Mouse (Mus musculus) C2C12 (cell line): ENCODE measurements around the gene Ankrd63. TPM values are rescaled to one million over a fixed set of nuclear protein-coding genes. Genes with fewer than 3 reads are reported as not detected.

Experiments used
- H3K27me3 ChIP-seq: one replicate; pipeline ENCODE4 v1.6.1; 2011; ENCODE audit not compliant: control insufficient read depth, insufficient read depth, insufficient read length
- H3K36me3 ChIP-seq: one replicate; pipeline ENCODE4 v1.6.1; 2011; ENCODE audit not compliant: control insufficient read depth, insufficient read depth
- H3K4me3 ChIP-seq: one replicate; pipeline ENCODE4 v1.5.1; 2011; ENCODE audit warnings: mild to moderate bottlenecking, control low read depth; ENCODE audit not compliant: poor library complexity, insufficient read depth, severe bottlenecking
- H3K79me2 ChIP-seq: one replicate; pipeline ENCODE4 v1.6.1; 2011; ENCODE audit not compliant: control insufficient read depth, insufficient read depth
- H3K79me3 ChIP-seq: one replicate; pipeline ENCODE4 v1.6.1; 2011; ENCODE audit warnings: low read depth, control low read depth
- H3ac ChIP-seq: one replicate; pipeline ENCODE3; 2011; ENCODE audit warnings: low read depth; ENCODE audit not compliant: control insufficient read depth, insufficient read length
- CEBPB ChIP-seq: IDR thresholded peaks from one replicate; pipeline ENCODE4 v1.6.1; 2011; ENCODE audit warnings: low read depth, mild to moderate bottlenecking, control low read depth, moderate library complexity
- CTCF ChIP-seq: IDR thresholded peaks from one replicate; pipeline ENCODE4 v1.5.1; 2011; ENCODE audit not compliant: control insufficient read depth, insufficient read depth, insufficient read length
- FOSL1 ChIP-seq: IDR thresholded peaks from one replicate; pipeline ENCODE4 v1.8.0; 2011; ENCODE audit warnings: mild to moderate bottlenecking, low read length; ENCODE audit not compliant: poor library complexity, insufficient read depth, severe bottlenecking
- MAX ChIP-seq: IDR thresholded peaks from one replicate; pipeline ENCODE4 v1.6.1; 2011; ENCODE audit warnings: mild to moderate bottlenecking, control low read depth
- MYOD1 ChIP-seq: IDR thresholded peaks from one replicate; pipeline ENCODE4 v1.6.1; 2011; ENCODE audit warnings: low read depth; ENCODE audit not compliant: control insufficient read depth, insufficient read length
- MYOG ChIP-seq: IDR thresholded peaks from one replicate; pipeline ENCODE4 v1.6.1; 2011; ENCODE audit not compliant: control insufficient read depth, insufficient read length; ENCODE audit errors: extremely low read depth
- USF1 ChIP-seq: IDR thresholded peaks from one replicate; pipeline ENCODE4 v1.6.1; 2011; ENCODE audit warnings: low read depth, mild to moderate bottlenecking, control low read depth, moderate library complexity
- polyA plus RNA-seq: library from polyadenylated mRNA; unstranded; fragments of >200 nt; fragmentation: generic; extraction: Trizol; gene quantifications from one replicate; pipeline ENCODE4 v1.2.1, GENCODE M21; 2012; ENCODE audit warnings: missing spikeins

Ankrd63 gene
- polyA plus RNA-seq, 1 experiment, result 0.02 TPM

- Histone ChIP-seq H3K79me3 (no peaks in the 10 kb centered on the region), H3ac (no peak overlapping the region), H3K4me3 (no peak overlapping the region), H3K36me3 (no peaks in the 10 kb centered on the region), H3K27me3 (peaks cover 71% of the 10 kb centered on the region), H3K79me2 (no peaks in the 10 kb centered on the region)
- TF ChIP-seq CEBPB, result no peak
- no peak for TF ChIP-seq MYOD1
- TF ChIP-seq USF1, result no peak
- no peak for TF ChIP-seq FOSL1
- TF ChIP-seq CTCF, result no peak
- TF ChIP-seq MYOG, result no peak
- TF ChIP-seq MAX, result no peak
These were observed 25.4 kb upstream of the Ankrd63 start for GRCm38 (mm10) chr2:118729194-118729593.

GRCm38 (mm10) chr2:118728337-118728736 lies 24.6 kb upstream of the Ankrd63 start, which contains the start of gene Plcb2:
TSS of gene Plcb2 (minus strand) at chr2:118728438.
- TF ChIP-seq CTCF (no peak), FOSL1 (no peak), MYOD1 (no peak), USF1 (no peak), CEBPB (no peak), MYOG (no peak), MAX (no peak)
- H3K36me3 ChIP-seq, result no peaks in the 10 kb centered on the region
- H3ac ChIP-seq, result no peak within 1 kb of the TSS
- no peaks in the 10 kb centered on the region for H3K79me2 ChIP-seq
- H3K4me3 ChIP-seq, result no peak within 1 kb of the TSS
- no peaks in the 10 kb centered on the region for H3K79me3 ChIP-seq
- H3K27me3 ChIP-seq, result peaks cover 70% of the 10 kb centered on the region

GRCm38 (mm10) chr2:118727911-118728310 lies 24.1 kb upstream of the Ankrd63 start:
- H3K36me3 ChIP-seq, result no peaks in the 10 kb centered on the region
- peaks cover 71% of the 10 kb centered on the region for H3K27me3 ChIP-seq
- H3K4me3 ChIP-seq, result no peak overlapping the region
- H3K79me3 ChIP-seq, result no peaks in the 10 kb centered on the region
- no peak for TF ChIP-seq CEBPB
- TF ChIP-seq MYOD1, result no peak
- TF ChIP-seq MYOG, result no peak
- no peak for TF ChIP-seq USF1
- no peak for TF ChIP-seq MAX
- TF ChIP-seq CTCF, result no peak
- TF ChIP-seq FOSL1, result no peak
- no peaks in the 10 kb centered on the region for H3K79me2 ChIP-seq
- H3ac ChIP-seq, result no peak overlapping the region

- Histone ChIP-seq H3K27me3 (peaks cover 71% of the 10 kb centered on the region), H3K4me3 (no peak overlapping the region), H3K36me3 (no peaks in the 10 kb centered on the region), H3ac (no peak overlapping the region), H3K79me3 (no peaks in the 10 kb centered on the region), H3K79me2 (no peaks in the 10 kb centered on the region)
- no peak for TF ChIP-seq USF1
- TF ChIP-seq CEBPB, result no peak
These were observed 23.1 kb upstream of the Ankrd63 start for GRCm38 (mm10) chr2:118726873-118727272.

- TF ChIP-seq USF1 (no peak), MYOG (no peak), CEBPB (no peak), FOSL1 (no peak), MAX (no peak), CTCF (no peak), MYOD1 (no peak)
- Histone ChIP-seq H3K79me2 (no peaks in the 10 kb centered on the region), H3K27me3 (peaks cover 67% of the 10 kb centered on the region), H3ac (no peak overlapping the region), H3K36me3 (no peaks in the 10 kb centered on the region), H3K4me3 (no peak overlapping the region), H3K79me3 (no peaks in the 10 kb centered on the region)
These were observed 21.7 kb upstream of the Ankrd63 start for GRCm38 (mm10) chr2:118725511-118725910.

GRCm38 (mm10) chr2:118723693-118724486 lies 20.1 kb upstream of the Ankrd63 start:
- Histone ChIP-seq H3ac (no peak overlapping the region), H3K79me2 (no peaks in the 10 kb centered on the region), H3K4me3 (no peak overlapping the region), H3K27me3 (peaks cover 78% of the 10 kb centered on the region), H3K36me3 (no peaks in the 10 kb centered on the region), H3K79me3 (no peaks in the 10 kb centered on the region)
- TF ChIP-seq USF1 (no peak), CEBPB (no peak), CTCF (no peak)
